Mouse (Mus musculus) embryonic facial prominence, embryonic 11.5 days (tissue): ENCODE data around the gene Fam217a. TPM values are rescaled to one million over a fixed set of nuclear protein-coding genes. Genes with fewer than 3 reads are reported as not detected.
"Not testable (repeated sequence)": the region's sequence is repeated elsewhere in the genome, so short reads cannot be mapped to it uniquely, and the experiment has no call there.

Source experiments
- ATAC-seq: fragments of 200-750 bp; cut with Nextera tagmentation; replicated peaks from 2 replicates; pipeline ENCODE4 v1.8.0; 2017; ENCODE audit warnings: low read depth; ENCODE audit not compliant: insufficient number of reproducible peaks, low FRiP score, low TSS enrichment
- DNase-seq: peaks from one replicate; pipeline ENCODE4 v3.0.0-alpha.2; 2015; ENCODE audit warnings: low spot score
- H3K27ac ChIP-seq: fragments of 300-500 bp; sonication (generic); replicated peaks from 2 replicates; pipeline ENCODE4 v1.5.1; 2014; ENCODE audit warnings: mild to moderate bottlenecking, low read depth, low read length, control low read depth
- H3K27me3 ChIP-seq: fragments of 300-500 bp; sonication (generic); 2 replicates; pipeline ENCODE4 v1.6.1; 2014; ENCODE audit warnings: mild to moderate bottlenecking, low read length, moderate library complexity, mixed read lengths; ENCODE audit not compliant: control insufficient read depth, insufficient read depth
- H3K36me3 ChIP-seq: fragments of 300-500 bp; sonication (generic); replicated peaks from 2 replicates; pipeline ENCODE4 v1.6.1; 2014; ENCODE audit warnings: low read depth, mild to moderate bottlenecking, low read length, moderate library complexity, mixed read lengths; ENCODE audit not compliant: control insufficient read depth, insufficient read depth
- H3K4me1 ChIP-seq: fragments of 300-500 bp; sonication (generic); 2 replicates; pipeline ENCODE4 v1.6.1; 2014; ENCODE audit warnings: low read length, mixed read lengths; ENCODE audit not compliant: control insufficient read depth, insufficient read depth
- H3K4me2 ChIP-seq: fragments of 300-500 bp; sonication (generic); 2 replicates; pipeline ENCODE4 v1.6.1; 2014; ENCODE audit warnings: low read depth, mild to moderate bottlenecking, control low read depth, low read length, moderate library complexity
- H3K4me3 ChIP-seq: fragments of 300-500 bp; sonication (generic); 2 replicates; pipeline ENCODE4 v1.5.1; 2014; ENCODE audit warnings: low read depth, low read length, control low read depth
- H3K9ac ChIP-seq: fragments of 300-500 bp; sonication (generic); replicated peaks from 2 replicates; pipeline ENCODE4 v1.6.1; 2014; ENCODE audit warnings: mild to moderate bottlenecking, control low read depth, low read length
- H3K9me3 ChIP-seq: fragments of 300-500 bp; sonication (generic); replicated peaks from 2 replicates; pipeline ENCODE4 v1.6.1; 2016; ENCODE audit warnings: mild to moderate bottlenecking, low read length, inconsistent platforms, mixed read lengths; ENCODE audit not compliant: control insufficient read depth
- WGBS: fragments of 180-500 bp; shearing (Covaris S2); extraction: QIAGEN DNeasy Blood & Tissue Kit; methylation state at CpG from one replicate; pipeline ENCODE4 v1.1.7; 2014; 5-methylcytosine and 5-hydroxymethylcytosine counted together
- polyA plus RNA-seq: library from polyadenylated mRNA; unstranded; fragments of >200 nt; fragmentation: Nextera tagmentation; extraction: Ambion mirVana; gene quantifications from 2 replicates; pipeline ENCODE4 v1.2.1, GENCODE M21; 2014

The Fam217a gene
- polyA plus RNA-seq, 1 experiment from 2014 or later: 0.83 TPM

DNA sequence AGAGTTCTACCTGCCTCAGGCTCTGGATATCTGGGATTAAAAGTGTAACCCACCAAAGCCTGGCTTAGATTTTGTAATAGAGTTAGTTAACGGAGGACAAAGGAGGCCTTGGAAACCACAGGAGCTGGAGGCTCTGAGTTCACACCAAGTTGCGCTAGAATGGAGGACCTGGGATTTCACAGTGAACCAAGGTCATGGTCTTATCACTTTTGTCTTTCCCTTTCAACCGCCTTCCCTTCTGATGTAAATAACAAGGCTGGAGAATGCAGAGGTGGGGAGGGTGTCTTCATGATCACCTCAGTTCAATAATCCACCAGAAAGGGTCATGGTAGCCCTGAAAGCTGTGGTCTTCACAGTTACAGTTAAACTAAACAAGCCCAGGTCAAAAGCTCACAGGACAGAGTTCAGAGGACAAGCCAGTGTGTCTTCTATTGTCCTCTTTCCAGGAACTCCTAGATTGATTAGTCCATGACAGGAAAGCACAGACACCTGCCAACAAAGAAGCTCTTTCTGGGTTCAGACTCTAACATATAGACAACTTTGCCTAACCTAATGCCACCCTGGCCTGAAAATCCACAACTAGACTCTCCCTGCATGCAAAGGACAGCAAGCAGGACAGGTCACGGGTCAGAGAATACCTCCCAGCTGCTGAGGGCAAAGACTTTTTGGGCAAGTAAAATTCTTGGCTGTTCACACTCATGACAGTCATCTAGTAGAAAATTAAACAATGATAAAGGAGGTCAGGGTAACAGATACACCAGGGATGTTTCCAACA lies 37.1 kb upstream of the Fam217a start:
- 80% methylated on average over 4 of the region's 4 CpGs for WGBS
- ATAC-seq: no peak
- DNase-seq: no peak
- H3K9ac ChIP-seq: no peak overlapping the region
- H3K9me3 ChIP-seq: no peaks in the 10 kb centered on the region
- H3K36me3 ChIP-seq: no peaks in the 10 kb centered on the region
- H3K4me2 ChIP-seq: no peak overlapping the region
- H3K27me3 ChIP-seq: peaks cover 8% of the 10 kb centered on the region
- no peaks in the 10 kb centered on the region for H3K4me1 ChIP-seq
- H3K27ac ChIP-seq: no peak overlapping the region
- no peak overlapping the region for H3K4me3 ChIP-seq

DNA sequence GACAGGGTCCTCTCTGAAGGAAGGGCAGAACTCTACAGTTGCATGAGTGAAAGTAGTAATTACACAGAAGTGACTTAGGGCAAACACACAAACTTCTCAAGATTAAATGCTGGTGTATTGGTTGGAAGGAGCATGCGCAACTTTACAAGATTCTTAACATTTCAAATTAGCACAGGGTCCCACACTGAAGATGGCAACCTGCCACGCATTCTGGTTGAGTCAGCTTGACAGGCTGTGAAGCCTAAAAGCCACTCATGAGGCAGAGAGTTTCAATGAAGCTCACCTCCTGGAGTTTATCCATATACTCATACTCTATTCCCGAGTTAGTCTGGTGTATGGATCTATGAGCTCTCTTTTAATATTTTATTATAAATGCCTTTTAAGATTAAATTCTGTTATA lies 34.0 kb upstream of the Fam217a start:
- not testable (repeated sequence) for H3K27ac ChIP-seq, ATAC-seq, H3K9ac ChIP-seq, H3K27me3 ChIP-seq, H3K36me3 ChIP-seq, H3K4me3 ChIP-seq, H3K4me2 ChIP-seq, DNase-seq, H3K4me1 ChIP-seq, H3K9me3 ChIP-seq
- WGBS: 88% methylated on average over 3 of the region's 3 CpGs

DNA sequence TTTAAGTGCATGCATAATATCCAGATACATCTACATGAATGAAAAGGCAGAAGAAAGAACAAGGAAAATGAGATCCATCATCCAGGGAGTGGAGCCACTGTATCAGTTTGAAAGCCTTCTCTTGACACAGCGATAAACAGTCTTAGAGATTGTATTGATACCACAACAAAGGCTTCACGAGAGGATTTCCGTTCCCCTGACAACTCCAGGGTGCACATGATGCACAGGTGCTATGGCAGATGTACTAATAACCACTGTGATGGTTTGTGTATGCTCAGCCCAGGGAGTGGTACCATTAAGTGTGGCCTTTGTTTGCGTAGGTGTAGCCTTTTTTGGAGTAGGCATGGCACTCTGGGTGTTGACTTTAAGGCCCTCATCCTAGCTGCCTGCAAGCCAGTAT lies 32.8 kb upstream of the Fam217a start:
- Histone ChIP-seq H3K27me3 (no peaks in the 10 kb centered on the region), H3K4me3 (no peak overlapping the region), H3K9me3 (no peaks in the 10 kb centered on the region), H3K9ac (no peak overlapping the region), H3K4me2 (no peak overlapping the region), H3K27ac (no peak overlapping the region), H3K36me3 (no peaks in the 10 kb centered on the region), H3K4me1 (no peaks in the 10 kb centered on the region)
- no peak for DNase-seq
- 86% methylated on average over 4 of the region's 4 CpGs for WGBS
- ATAC-seq: no peak

DNA sequence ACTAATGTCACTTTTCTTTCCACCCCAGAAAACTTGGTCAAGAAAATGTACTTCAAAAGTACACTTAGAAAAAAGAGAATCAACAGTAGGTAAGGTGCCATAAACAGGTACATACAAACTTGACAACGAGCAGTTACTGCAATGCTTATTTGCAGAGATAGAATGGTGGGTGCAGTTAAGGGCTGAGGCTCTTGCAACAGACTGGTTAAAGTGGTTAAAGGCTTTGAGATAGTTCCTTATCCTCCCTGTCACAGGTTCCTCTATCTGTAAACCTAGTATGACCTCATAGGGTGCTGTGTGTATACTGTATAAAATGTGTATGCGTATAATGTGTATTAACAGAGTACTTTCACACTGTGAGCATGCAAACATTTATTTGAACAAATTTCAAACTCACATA lies 27.3 kb upstream of the Fam217a start:
- not testable (repeated sequence) for ATAC-seq, H3K4me1 ChIP-seq
- 93% methylated on average over 2 of the region's 2 CpGs for WGBS

DNA sequence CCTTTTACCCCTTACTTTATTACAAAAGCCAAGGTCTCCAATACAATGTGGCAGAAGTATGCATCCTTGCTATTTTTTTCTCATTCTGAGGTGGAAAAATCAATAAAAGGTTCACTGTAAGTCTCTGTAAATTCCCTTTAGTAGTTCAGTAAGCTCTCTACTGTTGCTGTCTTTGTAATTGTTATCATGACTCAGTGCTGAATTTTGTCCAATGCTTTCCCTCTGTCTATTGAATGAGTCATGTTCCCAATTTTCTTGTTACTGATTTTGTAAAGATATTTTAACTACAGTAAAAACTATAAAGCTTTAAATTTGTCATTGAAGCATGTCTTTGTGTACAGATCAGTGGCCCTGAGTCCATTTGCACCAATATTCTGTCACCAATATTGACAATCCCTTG lies 18.3 kb upstream of the Fam217a start:
- no peaks in the 10 kb centered on the region for H3K9me3 ChIP-seq
- DNase-seq (no peak), ATAC-seq (no peak)
- no peak overlapping the region for H3K4me3 ChIP-seq
- H3K36me3 ChIP-seq: no peaks in the 10 kb centered on the region
- H3K9ac ChIP-seq: no peak overlapping the region
- H3K27me3 ChIP-seq: no peaks in the 10 kb centered on the region
- H3K4me1 ChIP-seq: no peaks in the 10 kb centered on the region
- no peak overlapping the region for H3K27ac ChIP-seq
- H3K4me2 ChIP-seq: no peak overlapping the region

More for the DNA sequence above, 27.3 kb upstream of the Fam217a start:
- H3K4me3 ChIP-seq, H3K36me3 ChIP-seq, H3K9ac ChIP-seq, H3K27ac ChIP-seq, H3K27me3 ChIP-seq, H3K9me3 ChIP-seq, H3K4me2 ChIP-seq, DNase-seq: not testable (repeated sequence)

DNA sequence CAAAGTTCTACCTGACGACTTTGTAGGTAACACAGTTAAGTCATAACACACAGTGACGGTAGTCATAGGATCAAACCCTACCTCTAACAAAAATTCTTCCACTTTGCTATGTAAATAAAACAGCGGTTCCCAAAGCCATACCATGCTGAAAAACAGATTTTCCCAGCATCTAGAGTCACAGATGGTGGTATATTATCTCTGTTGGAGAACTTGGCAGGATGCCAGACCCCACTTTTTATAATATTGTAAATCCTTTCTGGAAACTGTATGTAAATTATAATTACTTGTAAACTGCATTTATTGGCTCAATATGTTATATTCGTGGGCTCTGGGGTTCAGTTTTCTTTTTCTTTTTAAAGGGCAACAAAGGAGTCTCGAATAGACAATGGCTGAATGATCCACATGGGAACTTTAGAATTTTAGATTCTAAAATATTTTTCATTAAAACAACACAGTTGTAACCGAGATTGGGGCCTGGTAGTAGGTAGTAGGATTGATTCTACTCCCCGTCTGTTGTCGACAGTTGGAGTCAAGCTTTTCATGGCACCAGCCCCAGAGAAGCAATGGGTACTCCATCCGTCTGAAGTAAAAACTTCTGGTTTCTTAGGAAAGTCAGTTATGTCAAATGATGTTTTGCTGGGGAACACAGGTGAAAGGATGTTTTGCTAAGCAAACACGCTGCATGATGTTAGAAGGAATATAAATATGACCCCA lies 11.0 kb upstream of the Fam217a start:
- WGBS: 83% methylated on average over 10 of the region's 10 CpGs
- Histone ChIP-seq H3K27ac (no peak overlapping the region), H3K36me3 (no peaks in the 10 kb centered on the region), H3K9ac (no peak overlapping the region), H3K9me3 (no peaks in the 10 kb centered on the region), H3K27me3 (no peaks in the 10 kb centered on the region), H3K4me3 (no peak overlapping the region), H3K4me1 (no peaks in the 10 kb centered on the region), H3K4me2 (no peak overlapping the region)
- DNase-seq (no peak), ATAC-seq (no peak)

DNA sequence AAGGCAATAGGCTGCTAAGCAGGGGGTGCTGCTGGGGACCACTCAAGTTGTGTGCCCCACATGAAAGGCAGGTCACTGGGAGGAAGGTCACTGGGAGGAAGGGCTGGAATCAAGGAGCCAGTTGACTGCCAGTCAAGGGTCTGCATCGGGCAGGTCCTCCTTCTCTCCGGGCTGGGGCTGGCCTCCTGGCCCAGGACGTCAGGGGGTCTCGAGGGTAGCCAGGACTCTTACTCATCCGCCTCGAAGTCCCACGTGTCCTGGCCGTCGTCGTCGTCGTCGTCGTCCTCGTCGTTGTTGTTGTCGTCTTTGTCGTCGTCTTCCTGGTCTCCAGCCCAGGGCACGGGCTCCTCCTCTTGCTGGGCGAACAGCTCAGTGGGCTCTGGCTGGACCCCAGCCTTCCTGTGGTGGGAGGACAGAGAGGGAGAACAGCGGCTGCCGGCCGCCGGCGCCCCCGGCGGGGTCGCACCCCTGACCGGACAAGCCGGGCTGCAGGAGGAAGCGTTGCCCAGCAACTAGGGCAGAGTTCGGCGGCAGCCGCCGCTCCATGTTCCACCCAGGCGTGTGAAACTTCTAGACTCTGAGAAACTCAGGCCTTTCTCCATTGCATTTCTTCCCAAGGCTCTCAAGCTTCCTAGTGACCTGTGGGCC lies 7.5 kb downstream of the Fam217a start:
- Histone ChIP-seq H3K27ac (no peak overlapping the region), H3K4me2 (peak overlapping the region; percentile 38), H3K9ac (peak overlapping the region; percentile 35; the same call in 1 of the 2 replicates), H3K4me1 (no peaks in the 10 kb centered on the region), H3K4me3 (peak overlapping the region; percentile 4; the same call in 1 of the 2 replicates), H3K36me3 (no peaks in the 10 kb centered on the region), H3K9me3 (no peaks in the 10 kb centered on the region), H3K27me3 (no peaks in the 10 kb centered on the region)
- DNase-seq (peak; percentile 32), ATAC-seq (no peak)
- WGBS: 35% methylated on average over 36 of the region's 37 CpGs

DNA sequence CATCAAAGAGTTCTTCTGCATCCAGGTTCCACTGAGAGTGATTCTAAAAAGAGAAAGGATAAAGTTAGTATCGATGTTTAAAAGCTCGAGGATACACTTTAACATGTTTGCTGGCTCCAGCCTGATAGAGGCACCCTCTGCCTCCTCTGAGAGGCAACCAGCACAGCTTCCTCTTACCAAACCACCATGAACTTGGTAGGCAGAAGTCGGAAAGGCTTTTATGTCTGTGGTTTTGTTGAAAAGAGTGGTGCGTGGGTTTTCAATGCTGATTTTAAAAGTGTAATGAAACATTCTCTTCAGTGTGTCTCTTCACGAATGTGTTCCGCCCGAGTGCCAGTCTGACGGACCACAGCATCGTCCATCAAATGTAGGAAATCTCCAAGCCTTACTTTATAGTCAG lies 9.5 kb downstream of the Fam217a start:
- H3K9me3 ChIP-seq: no peaks in the 10 kb centered on the region
- H3K4me1 ChIP-seq: no peaks in the 10 kb centered on the region
- WGBS: 91% methylated on average over 9 of the region's 9 CpGs
- H3K9ac ChIP-seq: no peak overlapping the region
- H3K27ac ChIP-seq: no peak overlapping the region
- no peak overlapping the region for H3K4me3 ChIP-seq
- DNase-seq: no peak
- H3K27me3 ChIP-seq: no peaks in the 10 kb centered on the region
- no peaks in the 10 kb centered on the region for H3K36me3 ChIP-seq
- H3K4me2 ChIP-seq: no peak overlapping the region
- no peak for ATAC-seq
